14 mouse cellular contexts compared by ENCODE assay signal in the genomic region with DNA sequence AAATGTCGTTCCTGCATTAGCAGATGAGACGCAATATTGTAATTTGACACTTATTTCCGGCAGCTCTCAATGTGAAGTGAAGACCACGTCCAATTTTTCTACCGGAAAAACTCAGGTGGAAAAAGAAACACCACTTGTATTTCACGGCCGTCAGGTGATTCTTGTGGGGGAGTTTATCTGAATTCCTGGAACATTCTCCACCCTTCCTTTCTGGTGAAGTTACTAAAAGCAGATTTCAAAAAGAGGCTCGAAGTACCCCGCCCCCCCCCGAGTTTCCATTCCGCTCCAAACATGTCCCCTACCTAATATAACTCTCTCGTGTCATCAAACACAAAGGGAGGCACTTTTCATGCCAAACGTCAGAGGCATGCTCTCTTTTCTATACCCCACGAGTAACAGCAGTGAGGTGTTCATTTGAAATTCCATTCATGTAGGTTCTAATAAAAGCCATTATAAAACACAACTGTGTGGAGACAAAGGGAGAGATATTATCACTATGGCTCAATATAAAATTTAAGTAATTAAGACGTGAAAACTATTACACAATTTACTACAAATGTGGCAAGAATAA.
"Had no signal": no experiment of that assay in that cellular context is flagged by ENCODE, and none has a peak within 500 bp of the region (broad histone marks: within the 10 kb centered on the region; RNA-seq: fewer than 3 reads in every experiment).

No protein-coding gene starts in this region.

- H3K27me3 ChIP-seq: limb, embryonic 12.5 days; liver, embryonic 13.5 days; lung, embryonic 15.5 days; midbrain, embryonic 13.5 days; neural tube, embryonic 15.5 days had no signal

- H3K4me1 ChIP-seq: limb, embryonic 12.5 days; liver, embryonic 13.5 days; lung, embryonic 15.5 days; midbrain, embryonic 13.5 days had no signal

- DNase-seq: kidney, postnatal 4 days; liver; liver, embryonic 13.5 days; liver, postnatal 0 days; lung, postnatal 36 days; right cerebral cortex, adult 18-20 months; right cerebral cortex, postnatal 25 days; thymus, postnatal 36 days had no signal

- H3K36me3 ChIP-seq: limb, embryonic 12.5 days; liver, embryonic 13.5 days; lung, embryonic 15.5 days; midbrain, embryonic 13.5 days; neural tube, embryonic 15.5 days had no signal

- H3K4me3 ChIP-seq: layer of hippocampus, adult 2 months; limb, embryonic 12.5 days; liver, embryonic 13.5 days; lung, embryonic 15.5 days; midbrain, embryonic 13.5 days; neural tube, embryonic 15.5 days had no signal

- ATAC-seq: liver, postnatal 0 days; midbrain, embryonic 13.5 days had no signal

- H3K27ac ChIP-seq: kidney, postnatal 0 days; layer of hippocampus, adult 2 months; limb, embryonic 12.5 days; liver, embryonic 13.5 days; lung, embryonic 15.5 days; midbrain, embryonic 13.5 days; neural tube, embryonic 15.5 days had no signal

- H3K4me2 ChIP-seq: limb, embryonic 12.5 days; liver, embryonic 13.5 days; lung, embryonic 15.5 days; midbrain, embryonic 13.5 days; neural tube, embryonic 15.5 days had no signal

- H3K9ac ChIP-seq: limb, embryonic 12.5 days; liver, embryonic 13.5 days; liver, postnatal 0 days; lung, embryonic 15.5 days; midbrain, embryonic 13.5 days; neural tube, embryonic 15.5 days had no signal

- H3K9me3 ChIP-seq: limb, embryonic 12.5 days; liver, embryonic 13.5 days; lung, embryonic 15.5 days; midbrain, embryonic 13.5 days; neural tube, embryonic 15.5 days had no signal
